Mouse (Mus musculus): ENCODE data around the gene Ccl7.

The Ccl7 gene

DNA sequence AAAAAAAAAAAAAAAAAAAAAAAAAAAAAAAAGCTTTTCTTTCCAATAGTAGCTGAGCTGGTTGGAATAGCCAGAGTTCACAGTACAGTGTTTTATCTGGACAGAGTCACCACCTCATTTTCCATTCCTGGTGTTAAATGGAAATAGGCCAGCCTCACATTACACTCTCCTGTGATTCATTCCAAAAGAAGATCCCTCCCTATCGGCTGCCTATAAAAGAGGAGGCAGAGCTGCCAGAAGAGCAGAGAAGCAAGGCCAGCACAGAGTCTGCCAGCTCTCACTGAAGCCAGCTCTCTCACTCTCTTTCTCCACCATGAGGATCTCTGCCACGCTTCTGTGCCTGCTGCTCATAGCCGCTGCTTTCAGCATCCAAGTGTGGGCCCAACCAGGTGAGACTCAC lies at the start of gene Ccl7:
Gene Ccl7 (plus strand): TSS at position 242 of the 400 bp plus-strand sequence.
- DNase-seq (ENCODE audit: low spot score in 2 of 2) = no peak

DNA sequence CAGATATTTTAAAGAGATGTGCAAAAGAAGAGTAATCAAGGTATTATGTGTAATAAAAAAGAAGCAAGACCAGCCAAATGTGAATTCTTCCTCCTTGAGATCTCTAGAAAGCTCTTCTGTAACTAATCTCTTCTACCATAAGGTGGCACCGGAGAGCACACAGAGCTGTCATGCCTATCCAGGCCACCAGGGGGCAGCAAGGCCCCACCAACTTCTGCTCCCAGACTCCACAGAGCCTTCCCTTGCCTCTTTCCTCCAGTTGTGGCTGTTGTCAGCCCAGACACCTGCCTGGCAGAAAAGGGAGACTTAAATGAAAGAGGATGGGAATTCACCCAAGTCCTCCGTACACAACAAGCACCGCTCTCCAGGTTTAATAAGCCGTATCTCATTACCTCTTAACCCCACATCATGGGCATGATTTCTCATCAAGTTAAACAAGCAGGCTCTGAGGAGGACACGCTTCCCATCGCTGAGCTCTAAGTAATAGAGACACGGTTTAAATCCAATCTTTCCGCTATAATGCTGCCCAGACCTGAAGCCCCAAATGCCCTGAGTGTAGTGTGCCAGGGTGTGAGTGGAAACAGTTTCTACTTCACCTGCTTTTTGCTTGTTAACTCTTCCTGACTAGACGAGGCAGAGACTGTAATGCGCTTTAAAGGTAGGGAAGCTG lies 49.2 kb upstream of the Ccl7 start:
- peak; percentile 36 to 88 for DNase-seq (ENCODE audit: low spot score in 2 of 2)

DNA sequence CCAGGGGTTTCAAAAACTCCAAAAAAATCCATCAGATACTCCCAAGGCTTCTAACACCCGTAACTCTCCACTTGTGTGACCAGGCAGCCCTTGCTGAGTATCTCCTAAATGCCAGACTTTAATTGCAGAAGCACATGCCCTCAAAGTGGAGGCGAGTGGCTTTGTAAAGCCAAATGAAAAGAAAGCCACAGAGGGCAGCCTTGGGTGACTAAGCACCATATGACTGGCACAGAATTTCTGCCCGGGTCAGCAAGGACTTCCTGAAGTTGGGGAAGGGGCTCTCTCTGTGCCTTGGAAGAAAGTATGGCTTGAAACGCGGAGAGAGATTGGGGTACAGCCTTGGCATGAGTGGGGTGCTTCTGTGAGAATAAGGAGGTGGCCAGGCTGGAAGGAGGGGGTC lies 48.4 kb upstream of the Ccl7 start:
- DNase-seq (ENCODE audit: low spot score in 2 of 2) = no peak

DNA sequence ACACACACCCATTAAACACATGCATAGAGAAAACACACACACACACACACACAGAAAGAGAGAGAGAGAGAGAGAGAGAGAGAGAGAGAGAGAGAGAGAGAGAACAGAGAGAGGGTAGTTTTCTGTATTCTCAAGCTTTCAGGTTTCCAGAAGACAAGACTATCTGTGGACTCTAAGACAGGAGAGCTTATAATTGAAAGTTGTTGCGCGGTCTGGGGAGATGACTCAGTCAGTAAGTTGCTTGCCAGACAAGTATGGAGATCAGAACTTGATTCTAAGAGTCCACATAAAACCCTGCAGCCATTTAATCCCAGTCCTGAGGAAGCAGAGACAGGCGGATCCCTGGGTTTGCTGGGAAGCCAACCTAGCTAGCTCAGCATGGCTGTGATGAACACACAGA lies 46.9 kb upstream of the Ccl7 start:
- DNase-seq (ENCODE audit: low spot score in 2 of 2) = no peak

DNA sequence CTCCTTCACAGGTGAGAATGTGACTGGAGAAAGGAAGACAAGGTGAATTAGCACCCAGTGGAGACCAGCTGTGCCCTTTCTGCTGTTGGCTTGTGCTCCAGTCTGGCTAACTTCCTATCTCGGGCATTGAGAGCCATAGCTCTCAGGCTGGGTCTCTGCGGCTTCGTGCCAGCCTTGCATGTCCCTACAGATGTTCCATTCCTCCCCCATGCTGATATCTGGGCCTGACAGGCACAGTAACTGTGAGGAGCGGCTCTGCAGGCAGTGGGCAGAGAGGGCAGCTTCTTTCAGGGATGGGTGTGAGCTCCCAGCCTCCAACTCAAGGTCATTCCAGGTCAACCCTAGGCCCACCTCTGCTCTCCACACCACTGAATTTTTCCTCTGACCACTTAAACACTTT lies 46.0 kb upstream of the Ccl7 start:
- DNase-seq (ENCODE audit: low spot score in 2 of 2) = no peak

DNA sequence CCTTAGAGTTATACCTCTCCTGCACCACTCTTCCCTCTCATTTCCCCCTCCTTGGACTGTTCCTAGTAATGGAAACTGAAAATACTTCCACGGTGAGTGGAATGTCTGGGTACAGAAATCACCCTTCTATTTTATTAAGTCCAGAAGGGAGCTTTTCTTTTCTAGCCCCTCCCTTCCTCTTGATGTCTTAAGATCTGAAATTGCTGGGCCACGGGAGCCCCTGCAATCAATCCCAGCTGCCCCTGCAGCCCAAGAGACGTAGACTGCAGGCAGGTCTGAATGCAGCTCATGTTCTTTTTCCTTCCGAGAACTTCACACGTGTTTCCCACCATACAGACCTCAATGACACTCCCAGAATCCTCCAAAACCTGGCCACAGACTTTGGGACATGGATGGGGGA lies 44.9 kb upstream of the Ccl7 start:
- DNase-seq (ENCODE audit: low spot score in 2 of 2) = no peak

DNA sequence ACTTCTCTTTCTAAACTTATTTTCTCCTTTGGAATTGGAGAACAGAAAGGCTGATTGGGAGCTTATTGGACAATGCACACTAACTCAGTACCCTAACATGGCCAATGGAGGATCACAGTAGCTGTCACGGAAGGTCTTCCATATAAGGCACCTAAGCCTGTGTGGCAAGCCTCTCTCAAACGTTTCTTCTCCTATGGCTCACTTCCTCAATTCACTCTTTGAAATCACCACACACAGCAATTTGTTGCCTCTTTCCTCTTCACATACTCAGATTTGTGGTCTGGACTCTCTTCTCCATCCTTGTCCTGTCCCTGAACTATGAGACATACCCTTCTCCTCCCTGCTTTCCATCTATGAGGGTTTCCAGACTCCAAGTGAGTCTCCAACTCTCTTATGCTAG lies 40.7 kb upstream of the Ccl7 start:
- no peak for DNase-seq (ENCODE audit: low spot score in 2 of 2)

DNA sequence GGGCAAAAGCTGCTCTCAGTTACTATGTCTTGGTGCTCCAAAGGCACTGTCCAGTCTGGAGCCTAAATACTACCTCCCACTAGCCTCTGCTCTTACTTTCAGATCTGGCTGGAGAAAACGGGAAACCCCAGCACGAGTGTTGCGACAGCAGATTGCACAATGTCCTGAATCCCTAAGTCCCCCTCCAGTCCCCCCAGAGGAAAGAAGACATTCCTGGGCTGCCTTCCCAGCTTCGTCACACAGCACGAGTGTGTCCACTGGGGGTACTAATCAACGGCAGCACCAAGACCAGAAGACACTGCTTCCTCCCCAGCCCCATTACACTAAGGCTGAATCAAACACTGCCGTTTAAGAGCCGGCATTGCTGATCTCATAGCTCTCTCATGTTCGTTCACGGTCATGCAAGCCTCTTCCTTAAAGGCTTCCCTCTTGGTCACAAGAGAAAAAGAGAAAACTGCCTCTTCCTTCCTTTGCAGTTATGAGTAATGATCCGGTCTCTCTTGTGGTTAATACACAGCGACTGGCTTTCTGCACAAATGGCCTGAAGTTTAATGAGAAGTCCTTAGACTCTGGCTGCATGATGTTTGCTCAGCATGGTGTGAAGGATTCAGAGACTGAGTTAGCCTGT lies 38.6 kb upstream of the Ccl7 start:
- no peak for DNase-seq (ENCODE audit: low spot score in 2 of 2)

DNA sequence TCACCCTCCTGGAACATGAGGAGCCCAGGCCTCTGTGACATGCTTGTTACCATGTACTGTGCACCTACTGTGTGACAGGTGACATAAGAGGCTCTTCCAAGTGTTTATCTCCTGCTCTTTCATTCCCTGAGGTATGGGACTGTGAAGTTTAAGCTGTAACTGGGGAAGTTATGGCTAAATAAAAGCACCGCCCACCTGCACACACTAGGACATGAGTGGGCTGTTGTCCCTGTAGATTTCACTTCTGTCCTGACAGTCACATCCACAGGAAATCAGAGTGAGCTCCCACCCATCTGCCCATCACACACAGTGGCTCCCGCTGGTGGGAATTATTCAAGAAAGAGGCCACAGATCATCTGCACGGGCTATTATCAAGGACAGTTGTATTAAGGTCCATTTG lies 35.4 kb upstream of the Ccl7 start:
- DNase-seq (ENCODE audit: low spot score in 2 of 2) = no peak

DNA sequence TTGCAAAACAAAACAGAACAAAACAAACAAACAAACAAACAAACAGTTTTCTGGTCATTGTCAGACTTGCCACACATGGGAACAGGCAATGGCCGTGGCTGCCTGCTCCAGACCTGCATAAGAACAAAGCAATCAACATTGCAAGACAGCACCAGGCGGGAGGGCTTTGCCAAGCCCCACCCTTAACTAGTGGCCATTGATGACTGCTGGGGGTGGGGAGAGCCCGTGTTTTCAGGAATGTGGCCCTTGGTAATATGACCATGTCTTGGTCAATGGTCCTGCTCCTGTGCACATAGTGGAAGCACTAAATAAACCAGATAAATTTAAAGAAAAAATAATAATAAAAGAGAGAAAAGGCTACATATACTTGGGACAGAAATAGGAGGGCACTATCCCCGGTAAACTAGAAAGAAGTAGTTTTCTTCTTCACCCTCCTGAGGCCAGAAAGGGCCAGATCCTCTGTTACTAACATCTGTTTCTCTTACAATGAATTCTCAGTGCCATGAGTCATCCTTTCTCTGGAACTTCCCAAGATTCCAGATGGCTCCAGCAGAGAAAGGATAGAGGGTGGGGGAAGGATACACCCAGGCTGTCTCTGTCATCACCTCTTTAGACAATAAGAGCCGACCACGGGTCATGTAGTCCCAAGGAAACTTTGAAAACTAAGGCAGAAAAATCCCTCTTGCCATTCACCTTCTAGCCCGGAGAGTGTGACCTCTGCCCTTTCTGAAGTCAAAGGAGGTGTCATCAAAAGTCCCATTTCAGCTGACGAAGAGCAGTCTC lies 33.9 kb upstream of the Ccl7 start:
- no peak for DNase-seq (ENCODE audit: low spot score in 2 of 2)

DNA sequence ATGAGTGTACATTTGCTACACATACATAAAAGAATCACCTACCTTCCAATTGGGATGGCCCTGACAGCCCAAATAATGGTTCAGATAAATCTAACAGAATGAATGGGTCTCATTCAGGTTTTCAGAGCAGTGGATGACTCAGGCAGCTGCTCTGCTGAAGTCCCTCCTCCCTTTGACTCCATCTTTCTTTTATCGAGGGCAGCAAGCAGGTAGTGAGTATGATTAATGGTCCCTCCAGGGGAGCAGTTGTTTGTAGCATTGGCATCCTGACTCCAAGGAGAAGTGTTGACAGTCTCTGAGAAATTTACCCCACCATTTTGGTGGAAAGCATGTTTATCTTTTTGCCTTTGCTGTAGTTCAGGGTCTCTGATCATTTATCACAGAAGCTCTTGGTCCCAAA lies 31.8 kb upstream of the Ccl7 start:
- no peak for DNase-seq (ENCODE audit: low spot score in 2 of 2)

DNA sequence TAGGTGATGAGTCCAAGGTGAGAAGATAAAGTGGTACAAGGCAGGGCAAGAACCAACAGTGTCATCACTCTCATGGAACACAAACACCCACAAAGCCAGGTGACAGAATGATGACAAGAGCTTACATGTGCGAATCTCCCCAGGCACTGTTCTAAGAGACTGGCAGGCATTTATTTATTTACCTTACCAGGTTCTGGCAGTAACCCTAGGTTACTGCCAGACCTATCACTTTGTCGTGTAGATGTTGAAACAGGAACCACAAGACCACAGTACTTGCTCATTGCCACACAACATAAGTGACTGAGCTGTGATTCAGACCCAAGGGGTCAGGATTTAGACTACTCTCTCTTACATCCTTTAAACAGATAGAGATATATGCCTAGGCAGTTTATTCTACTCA lies 30.4 kb upstream of the Ccl7 start:
- no peak for DNase-seq (ENCODE audit: low spot score in 2 of 2)

DNA sequence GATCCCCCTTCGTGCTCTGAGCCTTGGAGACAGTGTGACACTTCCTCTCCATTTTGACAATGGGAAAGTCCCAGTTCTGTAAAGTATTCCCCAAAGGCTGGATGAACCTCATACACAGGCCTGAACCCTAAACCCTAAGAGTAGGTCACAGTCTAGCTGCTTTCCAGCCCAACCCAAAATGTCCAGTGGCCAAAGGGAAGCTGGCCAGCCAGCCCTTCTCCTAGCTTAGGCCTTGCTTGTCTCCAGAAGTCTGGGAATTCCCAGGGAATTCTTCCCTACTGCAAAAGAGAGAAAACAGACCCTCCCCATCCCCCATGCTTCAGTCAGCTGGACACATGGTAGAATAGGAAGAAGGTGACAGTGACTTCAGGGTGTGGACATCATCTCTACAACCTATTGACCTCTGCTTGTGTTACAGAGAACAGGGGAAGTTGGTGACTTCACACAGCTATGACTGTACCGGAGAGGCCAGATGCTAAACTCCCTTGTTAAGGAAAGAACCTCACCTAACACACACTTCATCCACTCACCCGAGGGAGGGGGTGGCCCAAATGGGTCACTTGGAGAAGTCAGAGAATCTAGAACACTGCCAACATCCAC lies 29.2 kb upstream of the Ccl7 start:
- no peak for DNase-seq (ENCODE audit: low spot score in 2 of 2)

DNA sequence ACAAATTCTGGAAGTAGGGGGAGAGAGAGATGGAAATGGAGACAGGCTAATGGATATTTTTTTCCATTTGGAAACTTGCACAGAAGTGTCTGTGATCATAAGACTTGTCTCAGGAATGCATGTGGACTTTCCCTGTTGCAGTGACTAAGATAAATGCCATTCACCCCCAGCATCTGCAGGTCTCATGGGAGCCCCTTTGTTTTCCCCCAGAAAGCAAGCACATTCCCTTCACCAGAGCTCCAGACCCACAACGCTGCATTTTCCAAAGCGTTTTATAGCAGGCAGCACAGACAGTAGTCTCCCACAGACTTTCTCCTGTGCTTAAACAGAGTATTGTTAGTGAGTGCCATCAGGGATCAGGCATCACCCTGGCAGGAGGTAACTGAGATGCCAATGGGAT lies 26.1 kb upstream of the Ccl7 start:
- no peak for DNase-seq (ENCODE audit: low spot score in 2 of 2)

DNA sequence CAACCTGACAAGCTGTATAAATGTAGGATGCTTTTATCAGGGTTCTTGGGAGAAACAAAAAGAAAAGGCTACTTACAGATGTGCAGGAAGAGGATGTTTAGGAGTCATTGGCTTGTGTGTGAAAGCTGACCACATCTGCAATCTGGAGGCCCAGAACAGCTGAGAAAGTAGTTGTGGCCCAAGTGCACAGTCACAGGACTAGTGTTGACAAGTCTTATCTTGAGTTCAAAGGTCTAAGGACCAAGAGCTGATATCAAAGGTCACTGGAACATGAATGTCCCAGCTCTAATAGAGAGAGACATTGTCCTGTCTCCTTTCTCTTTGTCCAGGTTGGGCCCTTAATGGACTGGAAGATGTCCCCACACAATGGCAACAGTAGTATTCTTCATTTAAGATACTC lies 25.7 kb upstream of the Ccl7 start:
- no peak for DNase-seq (ENCODE audit: low spot score in 2 of 2)

DNA sequence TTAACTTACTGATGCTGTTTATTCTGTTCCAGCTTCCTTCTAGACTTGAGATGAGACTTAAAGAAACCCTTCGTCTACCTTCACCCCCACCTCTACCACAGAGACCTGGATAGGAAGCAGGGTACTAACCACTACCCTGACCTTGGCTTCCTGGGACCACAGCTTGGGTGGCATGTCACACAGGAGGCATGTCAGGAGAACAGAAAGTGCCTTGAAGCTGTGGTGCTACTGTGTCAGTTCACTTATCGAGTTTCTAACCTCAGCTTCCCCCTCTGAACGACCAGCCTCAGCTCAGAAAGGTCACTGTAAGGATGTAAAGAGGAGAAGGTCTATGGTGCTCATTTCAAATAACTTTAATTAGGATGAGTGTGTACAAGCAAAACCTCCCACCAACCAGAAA lies 24.1 kb upstream of the Ccl7 start:
- DNase-seq (ENCODE audit: low spot score in 2 of 2) = no peak

DNA sequence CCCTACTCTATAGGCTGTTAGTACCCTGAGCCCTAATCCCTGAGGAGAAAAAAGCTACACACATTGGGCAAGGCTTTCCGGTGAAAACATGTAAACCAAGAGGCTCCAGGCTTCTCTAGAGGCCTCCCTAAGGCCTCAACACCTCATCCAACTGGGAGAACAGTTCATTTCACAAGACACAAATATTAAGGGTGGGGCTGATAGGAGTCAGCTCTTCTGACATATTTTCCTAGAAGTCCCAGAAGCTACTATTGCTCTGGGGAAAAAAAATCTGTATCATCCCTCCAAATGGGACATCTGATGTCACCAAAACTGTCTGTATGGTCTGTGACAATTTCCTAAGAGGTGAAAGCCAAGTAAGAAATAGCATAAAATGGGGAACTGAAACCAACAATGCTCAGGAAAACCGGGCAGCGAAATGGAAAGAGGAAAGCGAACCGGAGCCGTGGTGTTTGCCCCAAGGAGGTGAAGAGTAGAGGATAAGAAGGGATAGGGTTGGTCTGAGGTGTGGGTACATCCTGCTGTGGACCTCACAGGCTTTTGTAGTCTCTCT lies 22.9 kb upstream of the Ccl7 start:
- no peak for DNase-seq (ENCODE audit: low spot score in 2 of 2)

DNA sequence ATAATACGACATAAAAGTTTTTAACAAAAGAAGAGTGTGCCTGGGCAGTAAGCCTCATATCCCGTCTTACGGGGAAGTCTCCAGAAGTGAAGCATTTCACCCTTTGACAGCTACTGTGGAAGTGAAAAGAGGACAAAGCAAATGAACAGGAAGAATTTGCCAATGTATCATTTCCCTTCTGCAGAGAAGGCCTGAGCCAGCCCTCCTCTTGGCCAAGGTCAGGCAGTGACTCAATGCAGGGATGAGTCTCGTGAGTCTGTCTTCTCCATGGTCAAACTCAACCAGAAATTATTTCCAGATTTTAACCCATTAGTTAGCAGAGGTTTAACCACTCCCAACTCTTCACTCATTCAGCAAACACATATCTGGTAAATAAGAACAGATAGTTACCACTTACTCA lies 21.7 kb upstream of the Ccl7 start:
- no peak for DNase-seq (ENCODE audit: low spot score in 2 of 2)

DNA sequence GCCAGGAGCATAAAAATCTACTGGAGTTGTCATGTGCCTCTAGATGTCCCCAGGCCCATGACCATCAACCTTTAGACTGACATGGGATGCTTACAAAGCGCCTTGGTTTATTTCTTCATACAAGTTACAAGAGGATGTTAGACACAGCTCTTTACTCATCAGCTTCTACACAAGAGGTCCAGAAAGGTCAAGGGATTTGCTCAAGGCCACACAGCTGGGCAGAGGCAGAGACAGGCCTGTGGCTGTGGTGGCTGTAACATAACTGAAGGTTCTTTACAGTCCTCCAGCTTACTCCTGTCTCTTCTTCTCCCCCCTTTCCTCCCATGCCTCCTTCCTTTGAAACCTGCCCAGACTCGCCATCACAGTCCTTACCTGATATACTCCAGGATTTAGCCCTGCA lies 15.3 kb upstream of the Ccl7 start:
- no peak for DNase-seq (ENCODE audit: low spot score in 2 of 2)

DNA sequence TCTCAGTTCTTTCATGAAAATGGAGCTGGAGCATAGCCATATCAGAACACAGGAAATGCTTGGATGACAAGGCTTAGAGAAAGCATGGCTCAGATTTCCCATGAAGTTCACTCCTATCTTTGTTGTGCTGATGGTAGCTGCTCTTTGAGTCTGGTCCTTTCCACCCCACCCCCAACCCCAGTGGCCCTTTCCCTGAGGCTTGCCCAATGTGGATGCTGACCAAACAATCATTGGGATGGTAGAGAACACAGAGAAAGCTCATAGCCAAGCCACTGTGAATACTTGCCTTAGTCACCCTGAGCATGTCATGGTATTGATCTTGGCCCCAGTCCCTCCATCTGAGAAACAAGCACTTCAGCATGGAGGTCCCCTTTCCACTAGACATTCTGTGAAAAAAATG lies 13.4 kb upstream of the Ccl7 start:
- DNase-seq (ENCODE audit: low spot score in 2 of 2) = no peak

DNA sequence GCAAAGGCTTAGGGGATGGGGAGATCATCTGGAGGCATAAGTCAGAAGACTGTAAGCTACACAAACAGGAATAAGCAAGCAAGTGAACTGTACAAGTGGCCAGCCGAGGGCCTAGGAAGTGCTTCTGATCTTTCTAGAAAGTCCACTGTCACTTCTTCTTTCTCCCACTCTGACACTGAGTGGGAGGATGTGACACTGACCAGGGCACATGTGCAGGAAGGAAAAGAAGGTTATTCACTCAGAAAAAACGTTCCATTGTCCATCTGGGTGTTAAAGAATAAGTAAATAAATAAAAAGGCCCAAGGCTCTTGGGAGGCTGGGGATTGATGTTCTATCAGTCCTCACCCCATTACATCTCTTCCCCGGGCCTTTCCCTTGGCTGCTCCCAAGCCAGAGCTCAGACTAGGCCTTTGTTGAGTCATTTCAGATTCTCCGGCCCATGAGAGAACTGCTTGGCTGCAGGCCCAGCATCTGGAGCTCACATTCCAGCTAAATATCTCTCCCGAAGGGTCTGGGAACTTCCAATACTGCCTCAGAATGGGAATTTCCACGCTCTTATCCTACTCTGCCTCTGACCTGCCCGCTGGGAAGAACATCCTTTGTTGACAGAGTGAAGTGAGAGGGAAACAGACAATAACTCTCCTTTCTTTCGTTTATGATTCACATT lies 12.7 kb upstream of the Ccl7 start:
- DNase-seq (ENCODE audit: low spot score in 2 of 2) = no peak

DNA sequence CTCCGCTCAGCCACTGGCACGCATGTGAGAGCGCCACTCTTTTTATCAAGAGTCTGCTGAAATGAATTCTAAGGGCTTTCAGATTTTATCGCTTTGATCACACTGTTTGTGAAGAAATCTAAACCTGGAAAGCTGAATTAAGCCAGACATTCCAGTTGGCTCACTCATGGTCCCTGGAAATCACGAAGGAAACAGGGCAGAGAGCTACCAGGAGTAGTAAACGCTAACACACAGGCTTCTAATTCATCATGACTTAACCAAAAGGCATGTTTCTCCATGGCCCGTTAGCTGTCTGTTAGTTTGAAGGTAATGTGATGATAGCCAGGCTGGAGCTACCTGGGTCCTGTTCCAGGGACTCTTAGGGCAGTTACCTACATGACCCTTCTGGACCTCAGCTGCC lies 11.1 kb upstream of the Ccl7 start:
- DNase-seq (ENCODE audit: low spot score in 2 of 2) = no peak

Measured in left cerebral cortex, adult 9 months (tissue).